Mouse (Mus musculus): ENCODE measurements around the gene Slc35f5.

DNA sequence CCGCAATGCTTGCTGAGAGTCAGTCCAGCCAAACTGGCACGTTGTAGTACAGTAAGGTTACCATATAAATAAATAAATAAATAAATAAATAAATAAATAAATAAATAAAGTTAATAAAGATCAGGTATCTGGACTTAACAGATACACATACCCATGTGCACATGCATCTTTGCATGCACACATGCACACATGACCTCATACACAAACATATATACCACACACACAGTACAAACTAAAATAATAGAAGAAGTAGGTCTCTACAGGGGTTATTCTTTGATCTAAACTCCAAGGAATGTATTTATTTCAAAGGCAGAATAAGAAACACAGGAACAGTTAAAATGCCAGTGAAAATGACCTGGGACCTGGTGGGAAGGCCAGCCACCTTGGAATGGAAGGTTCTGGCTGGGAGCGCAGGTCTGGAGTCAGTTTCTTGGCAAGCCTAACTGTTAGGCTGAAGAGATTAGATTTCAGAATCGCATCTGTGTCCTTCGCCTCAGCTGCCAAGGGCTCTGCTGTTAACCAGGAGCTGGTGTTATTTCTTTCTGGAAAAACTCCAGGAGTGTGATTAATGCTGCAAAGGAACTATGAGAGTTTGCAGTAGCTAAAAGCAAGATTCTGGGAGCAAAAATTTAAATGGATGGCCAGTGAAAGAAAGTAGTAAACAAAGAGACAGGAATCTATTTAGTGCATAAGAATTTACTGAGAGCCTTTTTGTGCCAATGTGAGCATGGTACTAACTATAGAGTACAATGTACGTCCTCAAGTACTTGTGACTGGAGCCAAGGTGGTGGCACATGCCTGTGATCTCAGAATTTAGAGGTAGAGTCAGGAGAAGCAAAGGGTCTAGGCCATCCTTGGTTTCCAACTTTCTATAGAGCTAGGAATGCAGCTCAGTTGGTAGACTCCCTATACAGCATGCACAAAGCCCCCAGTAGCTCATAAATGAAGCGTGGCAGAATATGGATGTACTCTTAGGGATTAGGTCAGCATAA is 18.1 kb upstream of the Slc35f5 start:
- TF ChIP-seq CTCF (IDR thresholded peaks at IDR 0.05; ENCODE audit: low read depth, low read length), result no peak
- TF ChIP-seq POLR2AphosphoS5 (IDR thresholded peaks at IDR 0.05; ENCODE audit: insufficient replicate concordance, low read depth, low read length), result no peak
- no peak for TF ChIP-seq TAL1 (conservative IDR thresholded peaks at IDR 0.05; ENCODE audit: low read depth, low read length)
